Mouse (Mus musculus) heart, adult 11 months (tissue): ENCODE results near the gene Zfand5.

Experiments used
- DNase-seq: peaks from one replicate; pipeline ENCODE4 v3.0.0; 2022

The Zfand5 gene

GRCm38 (mm10) chr19:21329770-21330169 lies 57.7 kb downstream of the Zfand5 start:
- DNase-seq, result peak; percentile 98

- peak; percentile 56 for DNase-seq
Observed at GRCm38 (mm10) chr19:21330305-21331115, 58.4 kb downstream of the Zfand5 start.

GRCm38 (mm10) chr19:21331621-21332155 lies 59.6 kb downstream of the Zfand5 start:
- DNase-seq, result peak; percentile 87
